Comparison of ENCODE assay signal across 8 mouse cellular contexts in genomic region chr11:104611579-104612151, GRCm38 (mm10). TPM values are rescaled to one million over a fixed set of nuclear protein-coding genes. Genes with fewer than 3 reads are reported as not detected.
DNase-seq lines count a peak whose midpoint lies in the region.

No protein-coding gene starts in this region.

- peak; percentile 83 for DNase-seq in 3134 (ENCODE audit: extremely low read depth, insufficient read length, low spot score)
- peak; percentile 96 for DNase-seq in 3T3-L1 (ENCODE audit: low read depth, low spot score)
- DNase-seq in adrenal gland, postnatal 25 days = peak; percentile 46
- peak; percentile 43 for DNase-seq in liver
- no peak for DNase-seq in layer of hippocampus, adult 18-20 months (ENCODE audit: low spot score in 2 of 2)
- no peak for DNase-seq in cerebellum, adult 9-11 months
- DNase-seq in layer of hippocampus, postnatal 36 days = no peak
- DNase-seq in B cell, adult 2 months = no peak

RNA-seq across cellular contexts. Expression of gene Itgb3, which starts 3.9 kb away (rescaled TPM):
- total RNA-seq in adrenal gland, postnatal 25 days (2021) = 5.4 and 6.1 TPM in 2 replicates
- total RNA-seq in layer of hippocampus, adult 18-20 months (2021) = 1 to 10 TPM; 1.1 to 1.2 TPM
- 1 to 10 TPM; 1.3 TPM for total RNA-seq in layer of hippocampus, postnatal 36 days (2021)

Comparison
In these comparisons a context has a peak if more than half of its experiments do, and no peak if none do; other contexts are left out.
1. DNase-seq: peak in 3134 (single experiment), 3T3-L1 (single experiment), adrenal gland, postnatal 25 days (single experiment) and liver (single experiment); none in layer of hippocampus, adult 18-20 months (0 of 2), cerebellum, adult 9-11 months (single experiment), layer of hippocampus, postnatal 36 days (0 of 2) and B cell, adult 2 months (0 of 2).